Mouse (Mus musculus): ENCODE data around the gene Cwf19l1. TPM values are rescaled to one million over a fixed set of nuclear protein-coding genes. Genes with fewer than 3 reads are reported as not detected.

Cwf19l1 gene
- total RNA-seq (2014; rRNA removed) (12.4 and 14.1 TPM in 2 replicates), polyA plus RNA-seq (2012; rRNA removed) (10.8 and 12.0 TPM in 2 replicates)

DNA sequence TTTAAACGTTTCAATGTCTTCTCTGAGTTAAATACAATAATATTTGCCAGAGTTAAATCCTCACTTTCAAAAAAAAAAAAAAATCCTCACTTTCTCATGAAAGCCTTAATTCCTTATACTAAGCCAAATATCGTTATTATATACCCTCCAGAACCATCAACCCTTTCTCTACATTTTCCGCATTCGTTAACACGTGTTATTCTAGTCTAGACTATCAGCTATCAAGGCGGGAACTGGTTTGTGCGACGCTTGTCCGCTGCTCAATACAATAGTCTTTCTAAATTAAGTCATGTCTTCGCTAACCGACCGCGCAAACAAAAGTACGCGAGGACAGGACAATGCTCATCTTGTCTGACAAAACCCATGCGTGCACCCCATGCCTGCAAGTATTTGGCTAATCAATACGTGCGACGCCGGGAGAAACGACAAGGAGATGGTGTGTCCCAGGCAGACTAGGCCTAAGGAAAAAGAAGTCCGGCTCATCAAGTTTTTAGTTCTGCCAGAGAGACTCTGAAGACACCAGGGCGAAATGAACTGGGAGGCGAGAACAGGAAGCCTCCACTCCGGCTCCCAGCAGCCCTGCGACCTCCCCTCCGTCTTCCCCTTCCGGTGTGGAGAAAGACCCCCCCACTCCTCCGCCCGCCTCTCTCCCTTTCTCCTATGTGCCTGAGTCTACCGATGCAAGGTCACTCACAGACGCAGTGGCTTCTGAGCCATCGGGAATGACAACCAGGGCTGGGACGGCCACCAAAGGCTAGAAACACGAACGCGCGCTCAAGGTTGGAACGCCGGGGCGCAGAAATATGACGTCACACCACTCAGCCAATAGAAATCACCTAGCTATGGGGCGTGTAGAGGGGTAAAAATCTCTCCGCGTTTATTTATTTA lies at the start of gene Cwf19l1:
Gene Cwf19l1 (minus strand): TSS at position 805 of the 888 bp plus-strand sequence.
- Histone ChIP-seq H3K4me1 (ENCODE audit: control insufficient read depth, insufficient read depth, low read length) (peaks cover 2% of the 10 kb centered on the region; the same call in 1 of the 2 replicates), H3K27me3 (ENCODE audit: control insufficient read depth, insufficient read depth, low read length) (no peaks in the 10 kb centered on the region), H3K79me2 (ENCODE audit: control insufficient read depth, insufficient read depth, low read length) (peaks cover 5% of the 10 kb centered on the region; the same call in 1 of the 2 replicates), H3K4me3 (ENCODE audit: insufficient read depth, low read depth, low read length) (peak within 1 kb of the TSS; percentile 87), H3K9ac (ENCODE audit: low read depth, low read length) (peak within 1 kb of the TSS; percentile 84), H3K27ac (replicated peaks; ENCODE audit: insufficient read depth, low read depth, low read length) (peak within 1 kb of the TSS; percentile 85), H3K36me3 (ENCODE audit: control insufficient read depth, insufficient read depth, low read length) (peaks cover 20% of the 10 kb centered on the region)
- under 1% methylated on average over 45 of the region's 45 CpGs for whole genome bisulfite sequencing
- 0 out of 2 replicates have a peak, but pooled peaks have one; percentile 20 for TF ChIP-seq POLR2A (IDR thresholded peaks at IDR 0.05; ENCODE audit: extremely low read depth, insufficient read depth, low read length)
- TF ChIP-seq CTCF (IDR thresholded peaks at IDR 0.05; ENCODE audit: low read depth, low read length): no peak
- DNase-seq (ENCODE audit: extremely low read depth, low read depth, low spot score): peak; percentile 77

DNA sequence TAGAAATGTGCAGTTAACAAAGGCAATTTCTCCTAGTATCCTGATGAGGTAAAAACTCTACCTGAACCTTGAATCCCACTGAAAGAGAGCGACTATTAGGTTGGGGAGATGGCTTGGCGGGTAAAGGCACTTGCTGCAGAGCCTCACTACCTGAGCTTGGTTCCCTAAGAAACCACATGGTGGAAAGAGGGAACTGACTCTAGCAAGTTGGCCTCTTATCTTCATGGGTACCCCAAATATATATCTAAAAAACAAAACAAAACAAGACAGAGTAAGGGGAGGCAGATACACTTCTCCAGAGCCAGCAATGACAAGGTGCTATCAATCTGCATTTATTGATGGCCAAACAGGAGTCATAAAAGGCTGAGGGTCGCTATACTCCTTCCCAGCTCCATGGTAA lies 48.3 kb upstream of the Cwf19l1 start:
- WGBS: 78% methylated on average over 3 of the region's 3 CpGs
- H3K27ac ChIP-seq (replicated peaks; ENCODE audit: insufficient read depth, low read depth, low read length): no peak overlapping the region
- H3K4me1 ChIP-seq (ENCODE audit: control insufficient read depth, insufficient read depth, low read length): no peaks in the 10 kb centered on the region
- no peak overlapping the region for H3K4me3 ChIP-seq (ENCODE audit: insufficient read depth, low read depth, low read length)
- no peak for DNase-seq (ENCODE audit: extremely low read depth, low read depth, low spot score)
- H3K36me3 ChIP-seq (ENCODE audit: control insufficient read depth, insufficient read depth, low read length): no peaks in the 10 kb centered on the region
- H3K27me3 ChIP-seq (ENCODE audit: control insufficient read depth, insufficient read depth, low read length): peaks cover 3% of the 10 kb centered on the region; the same call in 1 of the 2 replicates
- no peaks in the 10 kb centered on the region for H3K79me2 ChIP-seq (ENCODE audit: control insufficient read depth, insufficient read depth, low read length)
- TF ChIP-seq POLR2A (IDR thresholded peaks at IDR 0.05; ENCODE audit: extremely low read depth, insufficient read depth, low read length) (no peak), CTCF (IDR thresholded peaks at IDR 0.05; ENCODE audit: low read depth, low read length) (no peak)
- no peak overlapping the region for H3K9ac ChIP-seq (ENCODE audit: low read depth, low read length)

GRCm38 (mm10) chr19:44180502-44180901 lies 44.8 kb upstream of the Cwf19l1 start:
- DNase-seq (ENCODE audit: extremely low read depth, low read depth, low spot score): no peak
- TF ChIP-seq POLR2A (IDR thresholded peaks at IDR 0.05; ENCODE audit: extremely low read depth, insufficient read depth, low read length) (no peak), CTCF (IDR thresholded peaks at IDR 0.05; ENCODE audit: low read depth, low read length) (no peak)

GRCm38 (mm10) chr19:44176741-44177140 lies 41.1 kb upstream of the Cwf19l1 start:
- Histone ChIP-seq H3K79me2 (ENCODE audit: control insufficient read depth, insufficient read depth, low read length) (no peaks in the 10 kb centered on the region), H3K27ac (replicated peaks; ENCODE audit: insufficient read depth, low read depth, low read length) (no peak overlapping the region), H3K4me3 (ENCODE audit: insufficient read depth, low read depth, low read length) (no peak overlapping the region), H3K36me3 (ENCODE audit: control insufficient read depth, insufficient read depth, low read length) (no peaks in the 10 kb centered on the region), H3K4me1 (ENCODE audit: control insufficient read depth, insufficient read depth, low read length) (no peaks in the 10 kb centered on the region), H3K27me3 (ENCODE audit: control insufficient read depth, insufficient read depth, low read length) (peaks cover 4% of the 10 kb centered on the region; the same call in 1 of the 2 replicates), H3K9ac (ENCODE audit: low read depth, low read length) (no peak overlapping the region)
- no peak for DNase-seq (ENCODE audit: extremely low read depth, low read depth, low spot score)
- 95% methylated on average over 3 of the region's 3 CpGs for WGBS
- no peak for TF ChIP-seq POLR2A (IDR thresholded peaks at IDR 0.05; ENCODE audit: extremely low read depth, insufficient read depth, low read length)
- no peak for TF ChIP-seq CTCF (IDR thresholded peaks at IDR 0.05; ENCODE audit: low read depth, low read length)

More at GRCm38 (mm10) chr19:44180502-44180901, 44.8 kb upstream of the Cwf19l1 start:
- Histone ChIP-seq H3K27ac (replicated peaks; ENCODE audit: insufficient read depth, low read depth, low read length) (no peak overlapping the region), H3K4me1 (ENCODE audit: control insufficient read depth, insufficient read depth, low read length) (no peaks in the 10 kb centered on the region), H3K9ac (ENCODE audit: low read depth, low read length) (no peak overlapping the region), H3K27me3 (ENCODE audit: control insufficient read depth, insufficient read depth, low read length) (0 out of 2 replicates have a peak, but pooled peaks cover 2% of the 10 kb centered on the region), H3K36me3 (ENCODE audit: control insufficient read depth, insufficient read depth, low read length) (no peaks in the 10 kb centered on the region), H3K4me3 (ENCODE audit: insufficient read depth, low read depth, low read length) (no peak overlapping the region), H3K79me2 (ENCODE audit: control insufficient read depth, insufficient read depth, low read length) (no peaks in the 10 kb centered on the region)
- WGBS: 84% methylated on average over 1 of the region's 1 CpGs

- DNase-seq (ENCODE audit: extremely low read depth, low read depth, low spot score): no peak
Observed at GRCm38 (mm10) chr19:44174835-44175234, 39.2 kb upstream of the Cwf19l1 start.

More at GRCm38 (mm10) chr19:44174835-44175234, 39.2 kb upstream of the Cwf19l1 start:
- Histone ChIP-seq H3K79me2 (ENCODE audit: control insufficient read depth, insufficient read depth, low read length) (no peaks in the 10 kb centered on the region), H3K9ac (ENCODE audit: low read depth, low read length) (no peak overlapping the region), H3K27me3 (ENCODE audit: control insufficient read depth, insufficient read depth, low read length) (peaks cover 4% of the 10 kb centered on the region; the same call in 1 of the 2 replicates), H3K4me1 (ENCODE audit: control insufficient read depth, insufficient read depth, low read length) (no peaks in the 10 kb centered on the region), H3K36me3 (ENCODE audit: control insufficient read depth, insufficient read depth, low read length) (no peaks in the 10 kb centered on the region), H3K27ac (replicated peaks; ENCODE audit: insufficient read depth, low read depth, low read length) (no peak overlapping the region), H3K4me3 (ENCODE audit: insufficient read depth, low read depth, low read length) (no peak overlapping the region)
- 65% methylated on average over 8 of the region's 8 CpGs for WGBS
- TF ChIP-seq CTCF (IDR thresholded peaks at IDR 0.05; ENCODE audit: low read depth, low read length) (no peak), POLR2A (IDR thresholded peaks at IDR 0.05; ENCODE audit: extremely low read depth, insufficient read depth, low read length) (no peak)
